Mouse (Mus musculus): ENCODE data around the gene Sfxn2.
A peak's percentile ranks its signal among the peaks of the same experiment; 100 is the strongest.
"Not testable (repeated sequence)": the region's sequence is repeated elsewhere in the genome, so short reads cannot be mapped to it uniquely, and the experiment has no call there.

The Sfxn2 gene

GRCm38 (mm10) chr19:46547565-46547964, 25.6 kb upstream of the Sfxn2 start:
- DNase-seq: no peak

- no peak for DNase-seq
Measured at GRCm38 (mm10) chr19:46548110-46548509, 25.1 kb upstream of the Sfxn2 start.

- no peak for DNase-seq
Measured at GRCm38 (mm10) chr19:46550385-46550784, 22.8 kb upstream of the Sfxn2 start.

GRCm38 (mm10) chr19:46552496-46552895, 20.7 kb upstream of the Sfxn2 start:
- DNase-seq: no peak

- no peak for DNase-seq
Measured at GRCm38 (mm10) chr19:46553541-46553955, 19.6 kb upstream of the Sfxn2 start.

- no peak for DNase-seq
Measured at GRCm38 (mm10) chr19:46558009-46558408, 15.2 kb upstream of the Sfxn2 start.

GRCm38 (mm10) chr19:46558631-46559030, 14.5 kb upstream of the Sfxn2 start:
- peak; percentile 52 for DNase-seq

- DNase-seq: peak; percentile 49
Measured at GRCm38 (mm10) chr19:46562132-46562531, 11.0 kb upstream of the Sfxn2 start.

- DNase-seq: no peak
Measured at GRCm38 (mm10) chr19:46562581-46563515, 10.3 kb upstream of the Sfxn2 start.

GRCm38 (mm10) chr19:46563603-46564002, 9.6 kb upstream of the Sfxn2 start:
- DNase-seq: no peak

GRCm38 (mm10) chr19:46564043-46564462, 9.1 kb upstream of the Sfxn2 start:
- no peak for DNase-seq

GRCm38 (mm10) chr19:46571211-46571877, 1.8 kb upstream of the Sfxn2 start:
- DNase-seq: not testable (repeated sequence)

GRCm38 (mm10) chr19:46571878-46572244, 1.3 kb upstream of the Sfxn2 start:
- DNase-seq: no peak

GRCm38 (mm10) chr19:46572548-46572947, 617 bp upstream of the Sfxn2 start:
- no peak for DNase-seq

GRCm38 (mm10) chr19:46573990-46574389, 825 bp downstream of the Sfxn2 start:
- DNase-seq: no peak

GRCm38 (mm10) chr19:46575196-46575595, 2.0 kb downstream of the Sfxn2 start:
- peak; percentile 85 for DNase-seq

GRCm38 (mm10) chr19:46587823-46588508, 14.8 kb downstream of the Sfxn2 start:
- DNase-seq: peak; percentile 76

GRCm38 (mm10) chr19:46591575-46591974, 18.4 kb downstream of the Sfxn2 start:
- DNase-seq: no peak

- no peak for DNase-seq
Measured at GRCm38 (mm10) chr19:46592751-46593439, 19.7 kb downstream of the Sfxn2 start.

GRCm38 (mm10) chr19:46598187-46598586, 25.0 kb downstream of the Sfxn2 start:
- no peak for DNase-seq

GRCm38 (mm10) chr19:46598720-46599252, 25.6 kb downstream of the Sfxn2 start, which contains the start of gene Wbp1l:
Gene Wbp1l, plus strand, starts transcription at chr19:46599084.
- peak; percentile 99 for DNase-seq
